Mouse (Mus musculus) hindbrain, embryonic 16.5 days (tissue): ENCODE data around the gene Olfr550. TPM values are rescaled to one million over a fixed set of nuclear protein-coding genes. Genes with fewer than 3 reads are reported as not detected.
"Not testable (repeated sequence)": the region's sequence is repeated elsewhere in the genome, so short reads cannot be mapped to it uniquely, and the experiment has no call there.

ENCODE experiments used
- ATAC-seq: fragments of 200-750 bp; cut with Nextera tagmentation; 2 replicates; pipeline ENCODE4 v1.8.0; 2017; ENCODE audit warnings: moderate TSS enrichment, moderate library complexity
- H3K27ac ChIP-seq: fragments of 300-500 bp; sonication (generic); 2 replicates; pipeline ENCODE4 v1.5.1; 2014; ENCODE audit warnings: low read depth, mild to moderate bottlenecking, control low read depth, low read length, moderate library complexity
- H3K27me3 ChIP-seq: fragments of 300-500 bp; sonication (generic); replicated peaks from 2 replicates; pipeline ENCODE4 v1.6.1; 2014; ENCODE audit warnings: low read length; ENCODE audit not compliant: control insufficient read depth, insufficient read depth
- H3K36me3 ChIP-seq: fragments of 300-500 bp; sonication (generic); 2 replicates; pipeline ENCODE4 v1.6.1; 2014; ENCODE audit warnings: mild to moderate bottlenecking, low read length, moderate library complexity, mixed read lengths; ENCODE audit not compliant: control insufficient read depth, insufficient read depth
- H3K4me1 ChIP-seq: fragments of 300-500 bp; sonication (generic); 2 replicates; pipeline ENCODE4 v1.6.1; 2014; ENCODE audit warnings: low read depth, low read length; ENCODE audit not compliant: control insufficient read depth, insufficient read depth
- H3K4me2 ChIP-seq: fragments of 300-500 bp; sonication (generic); 2 replicates; pipeline ENCODE4 v1.6.1; 2014; ENCODE audit warnings: mild to moderate bottlenecking, low read length, control low read depth, moderate library complexity
- H3K4me3 ChIP-seq: fragments of 300-500 bp; sonication (generic); 2 replicates; pipeline ENCODE4 v1.5.1; 2014; ENCODE audit warnings: mild to moderate bottlenecking, low read length, control low read depth, moderate library complexity
- H3K9ac ChIP-seq: fragments of 300-500 bp; sonication (generic); 2 replicates; pipeline ENCODE4 v1.6.1; 2014; ENCODE audit warnings: low read depth, mild to moderate bottlenecking, control low read depth, low read length, moderate library complexity
- H3K9me3 ChIP-seq: fragments of 300-500 bp; sonication (generic); 2 replicates; pipeline ENCODE4 v1.6.1; 2014; ENCODE audit warnings: mild to moderate bottlenecking, low read length, moderate library complexity; ENCODE audit not compliant: control insufficient read depth
- WGBS: fragments of 180-500 bp; shearing (Covaris S2); extraction: QIAGEN DNeasy Blood & Tissue Kit; methylation state at CpG from one replicate; pipeline ENCODE4 v1.1.7; 2014; 5-methylcytosine and 5-hydroxymethylcytosine counted together
- polyA plus RNA-seq: library from polyadenylated mRNA; unstranded; fragments of >200 nt; fragmentation: Nextera tagmentation; extraction: Ambion mirVana; gene quantifications from 2 replicates; pipeline ENCODE4 v1.2.1, GENCODE M21; 2015

The Olfr550 gene
- polyA plus RNA-seq, 1 experiment from 2014 or later: not detected

GRCm38 (mm10) chr7:102573174-102573830 is 2.1 kb downstream of the Olfr550 start:
- Histone ChIP-seq H3K4me1 (no peaks in the 10 kb centered on the region; the same call in 1 of the 2 replicates), H3K4me2 (no peak overlapping the region), H3K36me3 (no peaks in the 10 kb centered on the region), H3K9me3 (no peaks in the 10 kb centered on the region), H3K9ac (no peak overlapping the region), H3K27me3 (no peaks in the 10 kb centered on the region), H3K4me3 (no peak overlapping the region), H3K27ac (no peak overlapping the region)
- ATAC-seq: no peak; the same call in 1 of the 2 replicates
- 68% methylated on average over 3 of the region's 3 CpGs for WGBS

GRCm38 (mm10) chr7:102575998-102576397 is 4.8 kb downstream of the Olfr550 start:
- no peak for ATAC-seq
- Histone ChIP-seq H3K36me3 (no peaks in the 10 kb centered on the region), H3K4me3 (no peak overlapping the region)

GRCm38 (mm10) chr7:102591786-102592185 is 20.5 kb downstream of the Olfr550 start, which contains the start of gene Olfr551:
TSS of gene Olfr551 (minus strand) at chr7:102591886.
- H3K9me3 ChIP-seq: no peaks in the 10 kb centered on the region
- no peaks in the 10 kb centered on the region for H3K27me3 ChIP-seq
- H3K4me3 ChIP-seq: no peak within 1 kb of the TSS
- no peak within 1 kb of the TSS for H3K27ac ChIP-seq
- H3K36me3 ChIP-seq: no peaks in the 10 kb centered on the region
- no peak within 1 kb of the TSS for H3K4me2 ChIP-seq
- no peak within 1 kb of the TSS for H3K9ac ChIP-seq
- no peak for ATAC-seq
- H3K4me1 ChIP-seq: no peaks in the 10 kb centered on the region
- WGBS: 95% methylated on average over 3 of the region's 3 CpGs

More at GRCm38 (mm10) chr7:102575998-102576397, 4.8 kb downstream of the Olfr550 start:
- H3K4me2 ChIP-seq: no peak overlapping the region
- H3K27ac ChIP-seq: no peak overlapping the region
- WGBS: 78% methylated on average over 6 of the region's 6 CpGs
- H3K9me3 ChIP-seq: no peaks in the 10 kb centered on the region
- H3K27me3 ChIP-seq: no peaks in the 10 kb centered on the region
- H3K9ac ChIP-seq: no peak overlapping the region
- no peaks in the 10 kb centered on the region; the same call in 1 of the 2 replicates for H3K4me1 ChIP-seq

- H3K4me2 ChIP-seq: no peak within 1 kb of the TSS
- H3K36me3 ChIP-seq: no peaks in the 10 kb centered on the region
- no peak for ATAC-seq
- no peak within 1 kb of the TSS for H3K27ac ChIP-seq
- no peaks in the 10 kb centered on the region for H3K27me3 ChIP-seq
- 60% methylated on average over 1 of the region's 1 CpGs for WGBS
- H3K9me3 ChIP-seq: no peaks in the 10 kb centered on the region
- no peak within 1 kb of the TSS for H3K4me3 ChIP-seq
- H3K4me1 ChIP-seq: no peaks in the 10 kb centered on the region
- H3K9ac ChIP-seq: no peak within 1 kb of the TSS
Observed at GRCm38 (mm10) chr7:102597378-102598031, 26.3 kb downstream of the Olfr550 start, which contains the start of gene Olfr552. TSS of gene Olfr552 (plus strand) at chr7:102597770.

- ATAC-seq: no peak
- no peaks in the 10 kb centered on the region for H3K27me3 ChIP-seq
- no peak within 1 kb of the TSS for H3K4me2 ChIP-seq
- no peak within 1 kb of the TSS for H3K9ac ChIP-seq
- no peaks in the 10 kb centered on the region for H3K4me1 ChIP-seq
- no peak within 1 kb of the TSS for H3K4me3 ChIP-seq
- H3K9me3 ChIP-seq: no peaks in the 10 kb centered on the region
- no peaks in the 10 kb centered on the region for H3K36me3 ChIP-seq
- H3K27ac ChIP-seq: no peak within 1 kb of the TSS
Observed at GRCm38 (mm10) chr7:102618118-102618517, 46.9 kb downstream of the Olfr550 start, which contains the start of gene Olfr553. TSS of gene Olfr553 (minus strand) at chr7:102618218.

GRCm38 (mm10) chr7:102619608-102620007 is 48.4 kb downstream of the Olfr550 start:
- H3K9ac ChIP-seq: no peak overlapping the region
- H3K36me3 ChIP-seq: no peaks in the 10 kb centered on the region
- no peak for ATAC-seq
- WGBS: 65% methylated on average over 5 of the region's 5 CpGs
- no peaks in the 10 kb centered on the region for H3K9me3 ChIP-seq
- H3K4me2 ChIP-seq: no peak overlapping the region
- H3K27ac ChIP-seq: no peak overlapping the region
- H3K4me1 ChIP-seq: no peaks in the 10 kb centered on the region
- H3K27me3 ChIP-seq: no peaks in the 10 kb centered on the region
- no peak overlapping the region for H3K4me3 ChIP-seq

- not testable (repeated sequence) for H3K4me3 ChIP-seq, ATAC-seq, H3K9ac ChIP-seq, H3K36me3 ChIP-seq, H3K4me2 ChIP-seq, H3K27ac ChIP-seq, H3K4me1 ChIP-seq, H3K9me3 ChIP-seq, H3K27me3 ChIP-seq
- 89% methylated on average over 15 of the region's 19 CpGs for WGBS
Observed at GRCm38 (mm10) chr7:102620368-102620767, 49.1 kb downstream of the Olfr550 start.

Other genes with a start within 250 kb of the Olfr550 start
- 48.8 and 55.7 TPM in 2 replicates for gene Rrm1, start 129.7 kb upstream of the Olfr550 start, polyA plus RNA-seq
- gene Olfr543, start 89.8 kb upstream of the Olfr550 start, polyA plus RNA-seq: 0.66 and 0.71 TPM in 2 replicates
- gene Olfr544, start 83.1 kb upstream of the Olfr550 start, polyA plus RNA-seq: 0.05 and 0.14 TPM in 2 replicates
- gene Olfr545, start 71.9 kb upstream of the Olfr550 start, polyA plus RNA-seq: 0.24 and 0.45 TPM in 2 replicates
- not detected in 2 replicates for gene Olfr547, start 36.7 kb upstream of the Olfr550 start, polyA plus RNA-seq
- not detected in 2 replicates for gene Olfr548-ps1, start 30.5 kb upstream of the Olfr550 start, polyA plus RNA-seq
- not detected in 2 replicates for gene Olfr549, start 21.6 kb upstream of the Olfr550 start, polyA plus RNA-seq
- gene Trim21, start 6.0 kb upstream of the Olfr550 start, polyA plus RNA-seq: 0.09 and 0.26 TPM in 2 replicates
- gene Olfr551, start 20.4 kb downstream of the Olfr550 start, polyA plus RNA-seq: not detected in 2 replicates
- gene Olfr552, start 26.3 kb downstream of the Olfr550 start, polyA plus RNA-seq: not detected in 2 replicates
- gene Olfr553, start 46.8 kb downstream of the Olfr550 start, polyA plus RNA-seq: not detected in 2 replicates
- not detected in 2 replicates for gene Olfr554, start 67.0 kb downstream of the Olfr550 start, polyA plus RNA-seq
- gene Olfr555, start 87.4 kb downstream of the Olfr550 start, polyA plus RNA-seq: not detected in 2 replicates
- not detected in 2 replicates for gene Olfr556, start 93.5 kb downstream of the Olfr550 start, polyA plus RNA-seq
- gene Trim68, start 115.9 kb downstream of the Olfr550 start, polyA plus RNA-seq: 6.5 and 9.7 TPM in 2 replicates
- not detected in 2 replicates for gene Olfr557, start 124.5 kb downstream of the Olfr550 start, polyA plus RNA-seq
- 0.16 and 0.22 TPM in 2 replicates for gene Olfr558, start 130.8 kb downstream of the Olfr550 start, polyA plus RNA-seq
- gene Olfr33, start 147.6 kb downstream of the Olfr550 start, polyA plus RNA-seq: not detected in 2 replicates
- gene Olfr559, start 156.0 kb downstream of the Olfr550 start, polyA plus RNA-seq: not detected in 2 replicates
- not detected in 2 replicates for gene Olfr560, start 187.9 kb downstream of the Olfr550 start, polyA plus RNA-seq
- gene Olfr78, start 188.0 kb downstream of the Olfr550 start, polyA plus RNA-seq: 0.10 and 0.11 TPM in 2 replicates
- not detected in 2 replicates for gene Olfr561, start 199.8 kb downstream of the Olfr550 start, polyA plus RNA-seq
- not detected in 2 replicates for gene Olfr564, start 232.0 kb downstream of the Olfr550 start, polyA plus RNA-seq